Mouse (Mus musculus) brown adipose tissue, adult 24 weeks (tissue): ENCODE data around the gene Yaf2. TPM values are rescaled to one million over a fixed set of nuclear protein-coding genes. Genes with fewer than 3 reads are reported as not detected.
A peak's percentile ranks its signal among the peaks of the same experiment; 100 is the strongest.
"Not testable (repeated sequence)": the region's sequence is repeated elsewhere in the genome, so short reads cannot be mapped to it uniquely, and the experiment has no call there.

ENCODE experiments used
- H3K27ac ChIP-seq: fragments of 200-500 bp; replicated peaks from 2 replicates; pipeline ENCODE4 v1.5.1; 2012; ENCODE audit warnings: low read depth, mild to moderate bottlenecking, low read length
- H3K4me1 ChIP-seq: fragments of 200-500 bp; 2 replicates; pipeline ENCODE4 v1.6.1; 2012; ENCODE audit warnings: low read length, mixed read lengths; ENCODE audit not compliant: control insufficient read depth, insufficient read depth, insufficient read length
- H3K4me3 ChIP-seq: fragments of 200-500 bp; 2 replicates; pipeline ENCODE4 v1.5.1; 2012; ENCODE audit warnings: low read depth, mild to moderate bottlenecking, low read length, moderate library complexity; ENCODE audit not compliant: insufficient read depth
- polyA plus RNA-seq: library from polyadenylated mRNA; stranded (reverse); fragments of >200 nt; gene quantifications from 2 replicates; pipeline ENCODE4 v1.2.4, GENCODE M21; 2012; ENCODE audit not compliant: missing spikeins, insufficient read depth, insufficient read length

The Yaf2 gene
- polyA plus RNA-seq, 1 experiment, result 62.9 TPM

- H3K4me3 ChIP-seq, result 0 out of 2 replicates have a peak overlapping the region, but pooled peaks have one; percentile 23
- peak overlapping the region; percentile 20 for H3K27ac ChIP-seq
- H3K4me1 ChIP-seq, result no peaks in the 10 kb centered on the region
These were observed 85.0 kb downstream of the Yaf2 start for GRCm38 (mm10) chr15:93251553-93252250.

- no peak overlapping the region for H3K27ac ChIP-seq
- no peaks in the 10 kb centered on the region for H3K4me1 ChIP-seq
- H3K4me3 ChIP-seq, result no peak overlapping the region
These were observed 93.5 kb downstream of the Yaf2 start for GRCm38 (mm10) chr15:93243202-93243601.

GRCm38 (mm10) chr15:93236456-93236855, 100.3 kb downstream of the Yaf2 start:
- not testable (repeated sequence) for H3K27ac ChIP-seq, H3K4me3 ChIP-seq, H3K4me1 ChIP-seq

Other genes with a start within 250 kb of the Yaf2 start
- gene Gxylt1, start 61.8 kb downstream of the Yaf2 start, polyA plus RNA-seq, result 5.6 and 6.1 TPM in 2 replicates
- gene Zcrb1, start 61.4 kb upstream of the Yaf2 start, polyA plus RNA-seq, result 192 TPM in 2 replicates
- 15.4 and 19.5 TPM in 2 replicates for gene Pphln1, start 61.4 kb upstream of the Yaf2 start, polyA plus RNA-seq